Mouse (Mus musculus) limb, embryonic 11.5 days (tissue): ENCODE results near the gene Kcnb1. TPM values are rescaled to one million over a fixed set of nuclear protein-coding genes. Genes with fewer than 3 reads are reported as not detected.

ENCODE experiments used
- ATAC-seq: fragments of 200-750 bp; cut with Nextera tagmentation; 2 replicates; pipeline ENCODE4 v1.8.0; 2017; ENCODE audit warnings: low read depth; ENCODE audit not compliant: insufficient number of reproducible peaks, low FRiP score, low TSS enrichment
- DNase-seq: peaks from one replicate; pipeline ENCODE4 v3.0.0-alpha.2; 2015; ENCODE audit warnings: low spot score
- H3K27ac ChIP-seq: fragments of 300-500 bp; sonication (generic); replicated peaks from 2 replicates; pipeline ENCODE4 v1.5.1; 2014; ENCODE audit warnings: low read depth, mild to moderate bottlenecking, low read length
- H3K27me3 ChIP-seq: fragments of 300-500 bp; sonication (generic); 2 replicates; pipeline ENCODE4 v1.6.1; 2014; ENCODE audit warnings: mild to moderate bottlenecking, low read length, mixed read lengths; ENCODE audit not compliant: control insufficient read depth, insufficient read depth
- H3K36me3 ChIP-seq: fragments of 300-500 bp; sonication (generic); 2 replicates; pipeline ENCODE4 v1.6.1; 2014; ENCODE audit warnings: mild to moderate bottlenecking, low read length, moderate library complexity, mixed read lengths; ENCODE audit not compliant: control insufficient read depth, insufficient read depth
- H3K4me1 ChIP-seq: fragments of 300-500 bp; sonication (generic); 2 replicates; pipeline ENCODE4 v1.6.1; 2014; ENCODE audit warnings: low read length, mixed read lengths; ENCODE audit not compliant: control insufficient read depth, insufficient read depth
- H3K4me2 ChIP-seq: fragments of 300-500 bp; sonication (generic); 2 replicates; pipeline ENCODE4 v1.6.1; 2014; ENCODE audit warnings: low read depth, mild to moderate bottlenecking, moderate library complexity; ENCODE audit not compliant: severe bottlenecking
- H3K4me3 ChIP-seq: fragments of 300-500 bp; sonication (generic); 2 replicates; pipeline ENCODE4 v1.5.1; 2014; ENCODE audit warnings: low read depth, low read length
- H3K9ac ChIP-seq: fragments of 300-500 bp; sonication (generic); 2 replicates; pipeline ENCODE4 v1.6.1; 2014; ENCODE audit warnings: mild to moderate bottlenecking, low read length
- H3K9me3 ChIP-seq: fragments of 300-500 bp; sonication (generic); 2 replicates; pipeline ENCODE4 v1.6.1; 2016; ENCODE audit warnings: low read length; ENCODE audit not compliant: control insufficient read depth
- WGBS: fragments of 180-500 bp; shearing (Covaris S2); extraction: QIAGEN DNeasy Blood & Tissue Kit; methylation state at CpG from one replicate; pipeline ENCODE4 v1.1.7; 2014; 5-methylcytosine and 5-hydroxymethylcytosine counted together
- polyA plus RNA-seq: library from polyadenylated mRNA; unstranded; fragments of >200 nt; fragmentation: Nextera tagmentation; extraction: Ambion mirVana; gene quantifications from 2 replicates; pipeline ENCODE4 v1.2.1, GENCODE M21; 2014

Gene Kcnb1
- polyA plus RNA-seq, 1 experiment from 2014 or later, result 0.29 TPM

GRCm38 (mm10) chr2:167059960-167060359, 130.0 kb downstream of the Kcnb1 start:
- no peak overlapping the region for H3K9ac ChIP-seq
- H3K9me3 ChIP-seq, result no peaks in the 10 kb centered on the region
- peaks cover 11% of the 10 kb centered on the region for H3K36me3 ChIP-seq
- H3K27me3 ChIP-seq, result no peaks in the 10 kb centered on the region
- no peak overlapping the region for H3K4me3 ChIP-seq
- H3K27ac ChIP-seq, result no peak overlapping the region
- no peak overlapping the region for H3K4me2 ChIP-seq
- H3K4me1 ChIP-seq, result peaks cover 12% of the 10 kb centered on the region
- no peak for ATAC-seq
- 72% methylated on average over 12 of the region's 12 CpGs for WGBS
- DNase-seq, result no peak

GRCm38 (mm10) chr2:167059536-167059935, 130.4 kb downstream of the Kcnb1 start:
- H3K9ac ChIP-seq, result no peak overlapping the region
- peaks cover 9% of the 10 kb centered on the region for H3K4me1 ChIP-seq
- peaks cover 7% of the 10 kb centered on the region for H3K36me3 ChIP-seq
- DNase-seq (no peak), ATAC-seq (no peak)
- 57% methylated on average over 8 of the region's 8 CpGs for WGBS
- no peak overlapping the region for H3K27ac ChIP-seq
- no peak overlapping the region for H3K4me2 ChIP-seq
- H3K4me3 ChIP-seq, result no peak overlapping the region
- H3K27me3 ChIP-seq, result no peaks in the 10 kb centered on the region
- H3K9me3 ChIP-seq, result no peaks in the 10 kb centered on the region

GRCm38 (mm10) chr2:167058814-167059387, 131.1 kb downstream of the Kcnb1 start:
- Histone ChIP-seq H3K4me1 (peaks cover 9% of the 10 kb centered on the region), H3K27me3 (no peaks in the 10 kb centered on the region), H3K27ac (no peak overlapping the region), H3K4me3 (no peak overlapping the region), H3K4me2 (no peak overlapping the region), H3K9ac (no peak overlapping the region), H3K9me3 (no peaks in the 10 kb centered on the region), H3K36me3 (peaks cover 7% of the 10 kb centered on the region)
- ATAC-seq (no peak), DNase-seq (no peak)
- WGBS, result 56% methylated on average over 3 of the region's 3 CpGs

GRCm38 (mm10) chr2:167058201-167058600, 131.8 kb downstream of the Kcnb1 start:
- Histone ChIP-seq H3K27ac (no peak overlapping the region), H3K4me1 (peaks cover 9% of the 10 kb centered on the region), H3K9me3 (no peaks in the 10 kb centered on the region), H3K36me3 (peaks cover 7% of the 10 kb centered on the region), H3K9ac (no peak overlapping the region), H3K4me3 (no peak overlapping the region), H3K27me3 (no peaks in the 10 kb centered on the region), H3K4me2 (no peak overlapping the region)
- DNase-seq (no peak), ATAC-seq (no peak)
- 60% methylated on average over 3 of the region's 3 CpGs for WGBS

GRCm38 (mm10) chr2:167056942-167057323, 133.0 kb downstream of the Kcnb1 start:
- no peak for DNase-seq
- Histone ChIP-seq H3K4me2 (no peak overlapping the region), H3K9me3 (no peaks in the 10 kb centered on the region), H3K27ac (no peak overlapping the region), H3K36me3 (peaks cover 7% of the 10 kb centered on the region), H3K4me3 (no peak overlapping the region), H3K27me3 (no peaks in the 10 kb centered on the region), H3K9ac (no peak overlapping the region), H3K4me1 (peaks cover 9% of the 10 kb centered on the region)
- ATAC-seq, result no peak
- WGBS, result 84% methylated on average over 5 of the region's 5 CpGs

- DNase-seq, result no peak
- no peak overlapping the region for H3K4me2 ChIP-seq
- no peaks in the 10 kb centered on the region for H3K27me3 ChIP-seq
- H3K9me3 ChIP-seq, result no peaks in the 10 kb centered on the region
- no peak for ATAC-seq
- H3K4me1 ChIP-seq, result peaks cover 4% of the 10 kb centered on the region; the same call in 1 of the 2 replicates
- H3K36me3 ChIP-seq, result peaks cover 7% of the 10 kb centered on the region
- 94% methylated on average over 15 of the region's 15 CpGs for WGBS
- H3K9ac ChIP-seq, result no peak overlapping the region
- H3K27ac ChIP-seq, result no peak overlapping the region
- no peak overlapping the region for H3K4me3 ChIP-seq
Measured at GRCm38 (mm10) chr2:167056210-167056941, 133.6 kb downstream of the Kcnb1 start.

- Histone ChIP-seq H3K4me3 (no peak overlapping the region), H3K27me3 (no peaks in the 10 kb centered on the region), H3K9me3 (no peaks in the 10 kb centered on the region), H3K9ac (no peak overlapping the region), H3K36me3 (peaks cover 7% of the 10 kb centered on the region), H3K4me2 (no peak overlapping the region), H3K27ac (no peak overlapping the region), H3K4me1 (no peaks in the 10 kb centered on the region)
- DNase-seq (no peak), ATAC-seq (no peak)
- WGBS, result 93% methylated on average over 15 of the region's 15 CpGs
Measured at GRCm38 (mm10) chr2:167055386-167055785, 134.6 kb downstream of the Kcnb1 start.

GRCm38 (mm10) chr2:167053127-167053844, 136.7 kb downstream of the Kcnb1 start:
- H3K9ac ChIP-seq, result no peak overlapping the region
- 85% methylated on average over 9 of the region's 9 CpGs for WGBS
- no peaks in the 10 kb centered on the region for H3K4me1 ChIP-seq
- H3K4me2 ChIP-seq, result no peak overlapping the region
- no peaks in the 10 kb centered on the region for H3K27me3 ChIP-seq
- DNase-seq, result no peak
- H3K36me3 ChIP-seq, result peaks cover 10% of the 10 kb centered on the region
- no peak overlapping the region for H3K27ac ChIP-seq
- H3K9me3 ChIP-seq, result no peaks in the 10 kb centered on the region
- no peak for ATAC-seq
- no peak overlapping the region for H3K4me3 ChIP-seq
